Mouse (Mus musculus) G1E (cell line): ENCODE results near the gene Zfp780b. TPM values are rescaled to one million over a fixed set of nuclear protein-coding genes. Genes with fewer than 3 reads are reported as not detected.
"Not testable (repeated sequence)": the region's sequence is repeated elsewhere in the genome, so short reads cannot be mapped to it uniquely, and the experiment has no call there.

ENCODE experiments used
- ATAC-seq: 2 replicates; pipeline ENCODE4 v1.8.0; 2016; ENCODE audit warnings: mild to moderate bottlenecking; ENCODE audit not compliant: insufficient number of reproducible peaks, poor library complexity, low FRiP score, severe bottlenecking; ENCODE audit errors: extremely low read depth
- DNase-seq: peaks from one replicate; pipeline ENCODE4 v3.0.0; 2012; ENCODE audit warnings: low spot score
- H3K27me3 ChIP-seq: 2 replicates; pipeline ENCODE4 v1.6.1; 2012; ENCODE audit warnings: mild to moderate bottlenecking, low read length, inconsistent platforms; ENCODE audit not compliant: insufficient read depth
- H3K36me3 ChIP-seq: replicated peaks from 2 replicates; pipeline ENCODE3; 2012; ENCODE audit warnings: mild to moderate bottlenecking, inconsistent platforms
- H3K4me1 ChIP-seq: 2 replicates; pipeline ENCODE4 v1.6.1; 2012; ENCODE audit warnings: low read depth, low read length, inconsistent platforms, mixed read lengths; ENCODE audit not compliant: insufficient read depth
- H3K4me3 ChIP-seq: 2 replicates; pipeline ENCODE4 v1.5.1; 2012; ENCODE audit warnings: low read depth, mild to moderate bottlenecking, inconsistent platforms, low read length, moderate library complexity, mixed read lengths
- H3K9me3 ChIP-seq: replicated peaks from 2 replicates; pipeline ENCODE4 v1.6.1; 2012; ENCODE audit warnings: inconsistent platforms
- CTCF ChIP-seq: IDR thresholded peaks from 2 replicates; pipeline ENCODE4 v1.5.1; 2012; ENCODE audit warnings: low read depth, low read length, inconsistent platforms, mixed read lengths
- GATA1 ChIP-seq: IDR thresholded peaks from 2 replicates; pipeline ENCODE4 v1.6.1; 2012; ENCODE audit warnings: borderline replicate concordance, low read length, inconsistent platforms, mixed read lengths
- GATA2 ChIP-seq: IDR thresholded peaks from 2 replicates; pipeline ENCODE4 v1.6.1; 2012; ENCODE audit warnings: low read depth, low read length, inconsistent platforms, borderline replicate concordance
- POLR2AphosphoS5 ChIP-seq: IDR thresholded peaks from 2 replicates; pipeline ENCODE4 v1.6.1; 2012; ENCODE audit warnings: low read depth, low read length, inconsistent platforms; ENCODE audit not compliant: insufficient replicate concordance
- TAL1 ChIP-seq: conservative IDR thresholded peaks from 2 replicates; pipeline ENCODE4 v1.6.1; 2012; ENCODE audit warnings: low read depth, low read length, inconsistent platforms, mixed read lengths
- polyA plus RNA-seq: library from polyadenylated mRNA; stranded (reverse); fragments of >175 nt; gene quantifications from 2 replicates; pipeline ENCODE4 v1.2.3, GENCODE M21; 2012
- total RNA-seq, 2 experiments: library from RNA; stranded (forward) in 1 of 2; stranded (reverse) in 1 of 2; fragments of 200-1000 nt in 1 of 2; fragments of >200 nt in 1 of 2; fragmentation: Nextera tagmentation in 1 of 2; gene quantifications; 2 replicates each; pipeline ENCODE4 v1.2.3; 2014 to 2017

Zfp780b gene
- total and polyA plus RNA-seq, 3 experiments: 0.41 to 37.9 (median 25.9) TPM

GRCm38 (mm10) chr7:27933050-27933799 lies 45.7 kb downstream of the Zfp780b start:
- H3K4me1 ChIP-seq: peaks cover 4% of the 10 kb centered on the region; the same call in 1 of the 2 replicates
- TF ChIP-seq TAL1: no peak
- TF ChIP-seq GATA1: no peak
- no peak for TF ChIP-seq GATA2
- TF ChIP-seq CTCF: no peak
- no peak for TF ChIP-seq POLR2AphosphoS5
- DNase-seq (no peak), ATAC-seq (no peak; the same call in 1 of the 2 replicates)
- no peak overlapping the region for H3K4me3 ChIP-seq
- peaks cover 6% of the 10 kb centered on the region for H3K9me3 ChIP-seq
- H3K27me3 ChIP-seq: peaks cover 4% of the 10 kb centered on the region; the same call in 1 of the 2 replicates
- H3K36me3 ChIP-seq: no peaks in the 10 kb centered on the region

GRCm38 (mm10) chr7:27928818-27929695 lies 49.9 kb downstream of the Zfp780b start, which contains the start of gene Zfp974:
Gene Zfp974 (minus strand): TSS chr7:27929460.
- Histone ChIP-seq H3K27me3 (peaks cover 4% of the 10 kb centered on the region; the same call in 1 of the 2 replicates), H3K4me1 (peaks cover 4% of the 10 kb centered on the region; the same call in 1 of the 2 replicates), H3K36me3 (no peaks in the 10 kb centered on the region), H3K4me3 (no peak within 1 kb of the TSS), H3K9me3 (peaks cover 6% of the 10 kb centered on the region)
- DNase-seq (no peak), ATAC-seq (no peak)
- TF ChIP-seq GATA1: no peak
- no peak for TF ChIP-seq GATA2

GRCm38 (mm10) chr7:27927041-27927440 lies 51.9 kb downstream of the Zfp780b start:
- not testable (repeated sequence) for ATAC-seq, H3K27me3 ChIP-seq, H3K36me3 ChIP-seq

GRCm38 (mm10) chr7:27910952-27911351 lies 68.0 kb downstream of the Zfp780b start:
- ATAC-seq, H3K27me3 ChIP-seq: not testable (repeated sequence)

More at GRCm38 (mm10) chr7:27927041-27927440, 51.9 kb downstream of the Zfp780b start:
- DNase-seq, H3K9me3 ChIP-seq, H3K4me1 ChIP-seq, H3K4me3 ChIP-seq: not testable (repeated sequence)

More at GRCm38 (mm10) chr7:27910952-27911351, 68.0 kb downstream of the Zfp780b start:
- not testable (repeated sequence) for H3K4me1 ChIP-seq, DNase-seq, H3K9me3 ChIP-seq, H3K36me3 ChIP-seq, H3K4me3 ChIP-seq

Other genes starting within 250 kb of the Zfp780b start
- 16.3 and 21.4 TPM in 2 replicates for gene Zfp60, start 247.8 kb downstream of the Zfp780b start, total RNA-seq (2014; fragmentation: Nextera tagmentation)
- gene Zfp60, start 247.8 kb downstream of the Zfp780b start, total RNA-seq (2017): 7.1 and 9.4 TPM in 2 replicates
- gene Zfp60, start 247.8 kb downstream of the Zfp780b start, polyA plus RNA-seq: 0.26 and 0.70 TPM in 2 replicates
- gene Zfp626, start 172.0 kb downstream of the Zfp780b start, total RNA-seq (2014; fragmentation: Nextera tagmentation): 6.0 and 8.0 TPM in 2 replicates
- 6.2 and 6.3 TPM in 2 replicates for gene Zfp626, start 172.0 kb downstream of the Zfp780b start, total RNA-seq (2017)
- 0.13 and 0.14 TPM in 2 replicates for gene Zfp626, start 172.0 kb downstream of the Zfp780b start, polyA plus RNA-seq
- 9.6 TPM in 2 replicates for gene Zfp59, start 140.6 kb downstream of the Zfp780b start, total RNA-seq (2014; fragmentation: Nextera tagmentation)
- 8.9 and 9.2 TPM in 2 replicates for gene Zfp59, start 140.6 kb downstream of the Zfp780b start, total RNA-seq (2017)
- 0.15 and 0.33 TPM in 2 replicates for gene Zfp59, start 140.6 kb downstream of the Zfp780b start, polyA plus RNA-seq
- gene Zfp607a, start 121.6 kb downstream of the Zfp780b start, total RNA-seq (2014; fragmentation: Nextera tagmentation): 17.5 and 19.6 TPM in 2 replicates
- 12.2 and 15.5 TPM in 2 replicates for gene Zfp607a, start 121.6 kb downstream of the Zfp780b start, total RNA-seq (2017)
- gene Zfp607a, start 121.6 kb downstream of the Zfp780b start, polyA plus RNA-seq: 0.22 and 0.29 TPM in 2 replicates
- 1.7 and 2.4 TPM in 2 replicates for gene Zfp974, start 49.7 kb downstream of the Zfp780b start, total RNA-seq (2014; fragmentation: Nextera tagmentation)
- gene Zfp974, start 49.7 kb downstream of the Zfp780b start, total RNA-seq (2017): 0.64 and 2.2 TPM in 2 replicates
- gene Zfp974, start 49.7 kb downstream of the Zfp780b start, polyA plus RNA-seq: 0.03 TPM in 1 of 2 replicates, not detected in the other
- gene Zfp850, start 34.9 kb upstream of the Zfp780b start, total RNA-seq (2014; fragmentation: Nextera tagmentation): 12.1 and 20.9 TPM in 2 replicates
- gene Zfp850, start 34.9 kb upstream of the Zfp780b start, total RNA-seq (2017): 11.7 and 12.5 TPM in 2 replicates
- gene Zfp850, start 34.9 kb upstream of the Zfp780b start, polyA plus RNA-seq: 0.26 and 0.35 TPM in 2 replicates
- 140 and 154 TPM in 2 replicates for gene Psmc4, start 70.9 kb upstream of the Zfp780b start, total RNA-seq (2014; fragmentation: Nextera tagmentation)
- gene Psmc4, start 70.9 kb upstream of the Zfp780b start, total RNA-seq (2017): 175 and 188 TPM in 2 replicates
- gene Psmc4, start 70.9 kb upstream of the Zfp780b start, polyA plus RNA-seq: 96.9 and 123 TPM in 2 replicates
- gene Fcgbp, start 92.1 kb upstream of the Zfp780b start, total RNA-seq (2014; fragmentation: Nextera tagmentation): not detected in 2 replicates
- gene Fcgbp, start 92.1 kb upstream of the Zfp780b start, total RNA-seq (2017): 0.06 and 0.27 TPM in 2 replicates
- gene Fcgbp, start 92.1 kb upstream of the Zfp780b start, polyA plus RNA-seq: not detected in 2 replicates
- not detected in 2 replicates for gene 9530053A07Rik, start 150.3 kb upstream of the Zfp780b start, total RNA-seq (2014; fragmentation: Nextera tagmentation)
- 0.12 and 0.22 TPM in 2 replicates for gene 9530053A07Rik, start 150.3 kb upstream of the Zfp780b start, total RNA-seq (2017)
- not detected in 2 replicates for gene 9530053A07Rik, start 150.3 kb upstream of the Zfp780b start, polyA plus RNA-seq
- gene Fbl, start 190.5 kb upstream of the Zfp780b start, total RNA-seq (2014; fragmentation: Nextera tagmentation): 71.4 and 78.3 TPM in 2 replicates
- 122 and 148 TPM in 2 replicates for gene Fbl, start 190.5 kb upstream of the Zfp780b start, total RNA-seq (2017)
- 585 and 591 TPM in 2 replicates for gene Fbl, start 190.5 kb upstream of the Zfp780b start, polyA plus RNA-seq
- 17.5 and 24.8 TPM in 2 replicates for gene Dyrk1b, start 200.3 kb upstream of the Zfp780b start, total RNA-seq (2014; fragmentation: Nextera tagmentation)
- gene Dyrk1b, start 200.3 kb upstream of the Zfp780b start, total RNA-seq (2017): 7.0 and 7.3 TPM in 2 replicates
- gene Dyrk1b, start 200.3 kb upstream of the Zfp780b start, polyA plus RNA-seq: 43.3 and 47.9 TPM in 2 replicates